ENCODE assay signal across 8 mouse cellular contexts in the genomic region with DNA sequence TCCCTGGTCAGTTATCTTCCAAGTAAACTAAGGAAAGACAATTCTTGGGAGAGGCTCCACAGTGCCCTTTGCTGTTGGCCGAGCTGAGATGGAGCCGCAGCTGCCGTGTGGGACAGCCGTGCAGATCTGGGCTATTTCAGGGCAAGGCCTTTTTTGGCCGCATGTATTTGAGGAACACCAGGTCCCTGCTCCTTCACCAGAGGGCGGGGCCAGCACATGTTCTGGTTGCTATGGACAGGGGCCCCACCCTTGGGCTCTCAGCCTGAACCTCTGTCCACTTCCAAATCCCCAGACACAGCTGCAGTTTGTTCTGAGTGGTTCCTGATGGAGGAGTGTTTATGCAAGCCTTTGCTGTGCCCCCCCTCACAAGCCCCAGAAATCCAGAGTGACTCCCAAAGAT. TPM values are rescaled to one million over a fixed set of nuclear protein-coding genes. Genes with fewer than 3 reads are reported as not detected.
DNase-seq lines count a peak whose midpoint lies in the region; ATAC-seq and TF ChIP-seq lines count a peak whose summit lies in the region.

No protein-coding gene starts in this region.

- H3K36me3 ChIP-seq in heart, embryonic 16.5 days (ENCODE audit: control insufficient read depth, insufficient read depth): no peaks in the 10 kb centered on the region
- no peaks in the 10 kb centered on the region for H3K36me3 ChIP-seq in limb, embryonic 13.5 days

- no peak overlapping the region for H3K4me3 ChIP-seq in lung, adult 2 months (replicated peaks; ENCODE audit: extremely low read depth, low read depth, low read length)
- H3K4me3 ChIP-seq in heart, embryonic 16.5 days (ENCODE audit: low read length): no peak overlapping the region
- H3K4me3 ChIP-seq in limb, embryonic 13.5 days: no peak overlapping the region

- peaks cover 24% of the 10 kb centered on the region for H3K4me1 ChIP-seq in lung, adult 2 months (ENCODE audit: control insufficient read depth, insufficient read depth, low read length)
- H3K4me1 ChIP-seq in heart, embryonic 16.5 days (ENCODE audit: control insufficient read depth, insufficient read depth, low read length): peaks cover 62% of the 10 kb centered on the region
- peaks cover 44% of the 10 kb centered on the region for H3K4me1 ChIP-seq in limb, embryonic 13.5 days

- no peak for TF ChIP-seq POLR2A in lung, adult 2 months (IDR thresholded peaks at IDR 0.05; ENCODE audit: borderline replicate concordance, extremely low read depth, low read depth, low read length)

- intact Hi-C loops in left cerebral cortex, postnatal 25 days (cut with DNase I): loop anchor here (10.0 kb wide), 2 partner anchors 166 to 354 kb away; a partner anchor contains a TSS

- H3K27me3 ChIP-seq in heart, embryonic 16.5 days (ENCODE audit: control insufficient read depth, insufficient read depth, low read length): no peaks in the 10 kb centered on the region
- H3K27me3 ChIP-seq in limb, embryonic 13.5 days: peaks cover under 1% of the 10 kb centered on the region; the same call in 1 of the 2 replicates

- peak; percentile 30 for ATAC-seq in heart, embryonic 16.5 days (replicated peaks; ENCODE audit: extremely low read depth, insufficient read depth, low FRiP score)
- ATAC-seq in limb, embryonic 13.5 days (ENCODE audit: low FRiP score, low read depth): peak; percentile 34; the same call in 1 of the 2 replicates

- DNase-seq in lung, adult 18-20 months: peak; percentile 83 to 87
- DNase-seq in lung, adult 2 months: no peak
- DNase-seq in testis, postnatal 14 days (ENCODE audit: low spot score): peak; percentile 82
- no peak for DNase-seq in left cerebral cortex, postnatal 25 days (ENCODE audit: low spot score in 2 of 2)
- DNase-seq in right cerebral cortex, postnatal 25 days: no peak
- DNase-seq in cerebellum, postnatal 25 days: no peak

- peaks cover 4% of the 10 kb centered on the region for H3K9me3 ChIP-seq in heart, embryonic 16.5 days (replicated peaks; ENCODE audit: control insufficient read depth, low read length)
- H3K9me3 ChIP-seq in limb, embryonic 13.5 days: 0 out of 2 replicates have a peak, but pooled peaks cover 5% of the 10 kb centered on the region

- 43% methylated on average over 6 of the region's 6 CpGs for WGBS in lung, adult 2 months
- 25% methylated on average over 6 of the region's 6 CpGs for whole genome bisulfite sequencing in heart, embryonic 16.5 days
- 77% methylated on average over 6 of the region's 6 CpGs for WGBS in limb, embryonic 13.5 days

- TF ChIP-seq CTCF in lung, adult 2 months (IDR thresholded peaks at IDR 0.05; ENCODE audit: insufficient read depth, low read length): no peak

- H3K4me2 ChIP-seq in heart, embryonic 16.5 days (ENCODE audit: low read depth, low read length): no peak overlapping the region
- no peak overlapping the region for H3K4me2 ChIP-seq in limb, embryonic 13.5 days (replicated peaks)

- H3K9ac ChIP-seq in heart, embryonic 16.5 days (ENCODE audit: low read length): 0 out of 2 replicates have a peak overlapping the region, but pooled peaks have one; percentile 33
- H3K9ac ChIP-seq in limb, embryonic 13.5 days: no peak overlapping the region

- peak overlapping the region; percentile 98 for H3K27ac ChIP-seq in heart, embryonic 16.5 days (ENCODE audit: low read length)
- H3K27ac ChIP-seq in limb, embryonic 13.5 days: no peak overlapping the region

RNA-seq across cellular contexts. Expression of a gene that starts 13.6 kb away (rescaled TPM):
- 257 and 267 TPM in 2 replicates for polyA plus RNA-seq in lung, adult 2 months (2012; rRNA removed)
- 143 and 153 TPM in 2 replicates for polyA plus RNA-seq in heart, embryonic 16.5 days (2015; fragmentation: Nextera tagmentation; extraction: Ambion mirVana)
- 43.1 and 47.9 TPM in 2 replicates for polyA plus RNA-seq in limb, embryonic 13.5 days (2015; fragmentation: Nextera tagmentation; extraction: Ambion mirVana)
- total RNA-seq in left cerebral cortex, postnatal 25 days (2021): 100 to 1,000 TPM; 342 to 363 TPM

RNA-seq across cellular contexts. Expression of a gene that starts 22.6 kb away (rescaled TPM):
- 51.6 and 56.4 TPM in 2 replicates for polyA plus RNA-seq in lung, adult 2 months (2012; rRNA removed)
- polyA plus RNA-seq in heart, embryonic 16.5 days (2015; fragmentation: Nextera tagmentation; extraction: Ambion mirVana): 3.2 and 5.9 TPM in 2 replicates
- polyA plus RNA-seq in limb, embryonic 13.5 days (2015; fragmentation: Nextera tagmentation; extraction: Ambion mirVana): 2.1 and 2.4 TPM in 2 replicates
- total RNA-seq in left cerebral cortex, postnatal 25 days (2021): 1 to 10 TPM in 1 of 2 experiments, under 1 TPM in 1; 0.82 to 1.0 TPM

RNA-seq across cellular contexts. Expression of a gene that starts 26.6 kb away (rescaled TPM):
- polyA plus RNA-seq in lung, adult 2 months (2012; rRNA removed): 44.6 and 55.5 TPM in 2 replicates
- polyA plus RNA-seq in heart, embryonic 16.5 days (2015; fragmentation: Nextera tagmentation; extraction: Ambion mirVana): 79.8 and 89.2 TPM in 2 replicates
- 15.7 and 15.9 TPM in 2 replicates for polyA plus RNA-seq in limb, embryonic 13.5 days (2015; fragmentation: Nextera tagmentation; extraction: Ambion mirVana)
- 1 to 10 TPM; 7.0 to 7.4 TPM for total RNA-seq in left cerebral cortex, postnatal 25 days (2021)

RNA-seq across cellular contexts. Expression of a gene that starts 30.5 kb away (rescaled TPM):
- polyA plus RNA-seq in lung, adult 2 months (2012; rRNA removed): 17.3 and 21.4 TPM in 2 replicates
- 5.3 and 6.5 TPM in 2 replicates for polyA plus RNA-seq in heart, embryonic 16.5 days (2015; fragmentation: Nextera tagmentation; extraction: Ambion mirVana)
- polyA plus RNA-seq in limb, embryonic 13.5 days (2015; fragmentation: Nextera tagmentation; extraction: Ambion mirVana): 2.3 and 3.2 TPM in 2 replicates
- 1 to 10 TPM; 7.0 to 7.1 TPM for total RNA-seq in left cerebral cortex, postnatal 25 days (2021)

RNA-seq across cellular contexts. Expression of a gene that starts 38.3 kb away (rescaled TPM):
- polyA plus RNA-seq in lung, adult 2 months (2012; rRNA removed): 32.9 and 41.3 TPM in 2 replicates
- polyA plus RNA-seq in heart, embryonic 16.5 days (2015; fragmentation: Nextera tagmentation; extraction: Ambion mirVana): 102 and 106 TPM in 2 replicates
- polyA plus RNA-seq in limb, embryonic 13.5 days (2015; fragmentation: Nextera tagmentation; extraction: Ambion mirVana): 86.0 and 86.3 TPM in 2 replicates
- 10 to 100 TPM; 53.0 to 53.8 TPM for total RNA-seq in left cerebral cortex, postnatal 25 days (2021)

Comparison
In these comparisons a context has a peak if more than half of its experiments do, and no peak if none do; other contexts are left out.
1. DNase-seq: peak in lung, adult 18-20 months (2 of 2) and testis, postnatal 14 days (single experiment); none in lung, adult 2 months (single experiment), left cerebral cortex, postnatal 25 days (0 of 2), right cerebral cortex, postnatal 25 days (single experiment) and cerebellum, postnatal 25 days (0 of 2).